Mouse (Mus musculus): Measurements from ENCODE around the gene Bmp5. TPM values are rescaled to one million over a fixed set of nuclear protein-coding genes. Genes with fewer than 3 reads are reported as not detected.

Gene Bmp5
- polyA plus RNA-seq (2014; fragmentation: Illumina TruSeq; extraction: RNeasy Lipid Tissue Mini Kit (QIAGEN cat#74804); ENCODE audit: low replicate concordance), result 49.3 TPM

GRCm38 (mm10) chr9:75775129-75775845 is at the start of gene Bmp5:
Gene Bmp5, plus strand, starts transcription at chr9:75775364.

Other genes with a start within 250 kb of the Bmp5 start
- gene Tmod3, start 215.7 kb upstream of the Bmp5 start, polyA plus RNA-seq (2014; fragmentation: Illumina TruSeq; extraction: RNeasy Lipid Tissue Mini Kit (QIAGEN cat#74804); ENCODE audit: low replicate concordance), result 167 TPM
- gene Tmod2, start 164.0 kb upstream of the Bmp5 start, polyA plus RNA-seq (2014; fragmentation: Illumina TruSeq; extraction: RNeasy Lipid Tissue Mini Kit (QIAGEN cat#74804); ENCODE audit: low replicate concordance), result 3.3 TPM
- 7.1 TPM for gene Lysmd2, start 149.6 kb upstream of the Bmp5 start, polyA plus RNA-seq (2014; fragmentation: Illumina TruSeq; extraction: RNeasy Lipid Tissue Mini Kit (QIAGEN cat#74804); ENCODE audit: low replicate concordance)
- gene Scg3, start 91.3 kb upstream of the Bmp5 start, polyA plus RNA-seq (2014; fragmentation: Illumina TruSeq; extraction: RNeasy Lipid Tissue Mini Kit (QIAGEN cat#74804); ENCODE audit: low replicate concordance), result 12.2 TPM
- gene Hmgcll1, start 239.5 kb downstream of the Bmp5 start, polyA plus RNA-seq (2014; fragmentation: Illumina TruSeq; extraction: RNeasy Lipid Tissue Mini Kit (QIAGEN cat#74804); ENCODE audit: low replicate concordance), result 0.93 TPM